Mouse (Mus musculus) spleen, adult 2 months (tissue): ENCODE measurements at regions not wholly inside any gene's neighbourhood (a gene's known extent, or its start where the extent isn't known, plus 50 kb on each side); places are given as distances from the start of the nearest gene placed in this dataset.

Source experiments
- CTCF ChIP-seq: fragments of 200-500 bp; IDR thresholded peaks from 2 replicates; pipeline ENCODE4 v1.5.1; 2011; ENCODE audit warnings: mild to moderate bottlenecking, inconsistent platforms; ENCODE audit not compliant: insufficient read depth, insufficient read length, insufficient replicate concordance; ENCODE audit errors: extremely low read depth
- POLR2A ChIP-seq: fragments of 200-500 bp; IDR thresholded peaks from 2 replicates; pipeline ENCODE4 v1.6.1; 2011; ENCODE audit warnings: low read depth, low read length, inconsistent platforms

GRCm38 (mm10) chr17:85801079-85801605 lies 113.1 kb upstream of the Six2 start:
- no peak for TF ChIP-seq POLR2A
- no peak for TF ChIP-seq CTCF
